Comparison of ENCODE assay signal across 19 mouse cellular contexts in genomic region chr10:119274333-119274732, GRCm38 (mm10). TPM values are rescaled to one million over a fixed set of nuclear protein-coding genes. Genes with fewer than 3 reads are reported as not detected.
DNase-seq lines count a peak whose midpoint lies in the region; ATAC-seq and TF ChIP-seq lines count a peak whose summit lies in the region.
"Had no signal": no experiment of that assay in that cellular context is flagged by ENCODE, and none has a peak within 500 bp of the region (broad histone marks: within the 10 kb centered on the region; RNA-seq: fewer than 3 reads in every experiment).

No protein-coding gene starts in this region.

- H3K4me3 ChIP-seq in embryonic facial prominence, embryonic 14.5 days (ENCODE audit: low read depth, low read length): no peak overlapping the region
- H3K4me3 ChIP-seq in embryonic facial prominence, embryonic 10.5 days: no peak overlapping the region
- no peak overlapping the region for H3K4me3 ChIP-seq in myocyte

- no peak overlapping the region for H3K4me2 ChIP-seq in embryonic facial prominence, embryonic 14.5 days (ENCODE audit: low read depth, low read length)
- no peak overlapping the region for H3K4me2 ChIP-seq in myocyte (ENCODE audit: low read depth)

- TF ChIP-seq POLR2A in myocyte (IDR thresholded peaks at IDR 0.05; ENCODE audit: insufficient read length, low read depth): no peak

- no peak for ATAC-seq in embryonic facial prominence, embryonic 14.5 days (ENCODE audit: low read depth)
- ATAC-seq: activated CD4-positive, CD25-positive, alpha-beta regulatory T cell, adult 4 months; CD4-positive, CD25-positive, alpha-beta regulatory T cell, adult 4 months; Patski had no signal

- H3K36me3 ChIP-seq in embryonic facial prominence, embryonic 14.5 days (ENCODE audit: control insufficient read depth, insufficient read depth, low read length): no peaks in the 10 kb centered on the region
- no peaks in the 10 kb centered on the region for H3K36me3 ChIP-seq in embryonic facial prominence, embryonic 10.5 days (replicated peaks)
- H3K36me3 ChIP-seq in myocyte (ENCODE audit: control insufficient read depth, insufficient read depth): no peaks in the 10 kb centered on the region
- H3K36me3 ChIP-seq: G1E had no signal

- no peaks in the 10 kb centered on the region for H3K9me3 ChIP-seq in embryonic facial prominence, embryonic 14.5 days (ENCODE audit: control insufficient read depth, low read length)
- H3K9me3 ChIP-seq in embryonic facial prominence, embryonic 10.5 days: no peaks in the 10 kb centered on the region
- H3K9me3 ChIP-seq: G1E had no signal

- no peak overlapping the region for H3ac ChIP-seq in myocyte (ENCODE audit: control insufficient read depth, insufficient read length)

- peak; percentile 18 for DNase-seq in embryonic facial prominence, embryonic 14.5 days (ENCODE audit: low spot score)
- DNase-seq in embryonic facial prominence, embryonic 10.5 days (ENCODE audit: low spot score): no peak
- DNase-seq in cerebellum, postnatal 14 days: no peak
- DNase-seq: adrenal gland, adult 2 months; adrenal gland, adult 8-10 months; adrenal gland, postnatal 10 days; adrenal gland, postnatal 14 days; adrenal gland, postnatal 25 days; adrenal gland, postnatal 36 days; B cell, adult 2 months; cerebellum, adult 11 months; cerebellum, adult 11-12 months; cerebellum, adult 18-20 months had no signal

- H3K27ac ChIP-seq in embryonic facial prominence, embryonic 14.5 days (replicated peaks; ENCODE audit: low read depth, low read length): no peak overlapping the region
- H3K27ac ChIP-seq in embryonic facial prominence, embryonic 10.5 days (replicated peaks): no peak overlapping the region

- no peaks in the 10 kb centered on the region for H3K27me3 ChIP-seq in embryonic facial prominence, embryonic 14.5 days (replicated peaks; ENCODE audit: control insufficient read depth, insufficient read depth, low read length)
- no peaks in the 10 kb centered on the region for H3K27me3 ChIP-seq in embryonic facial prominence, embryonic 10.5 days (replicated peaks; ENCODE audit: low read depth, poor library complexity, severe bottlenecking)
- peaks cover 8% of the 10 kb centered on the region for H3K27me3 ChIP-seq in myocyte (ENCODE audit: control insufficient read depth, insufficient read depth, insufficient read length)
- H3K27me3 ChIP-seq: CH12.LX had no signal

- WGBS in embryonic facial prominence, embryonic 14.5 days: 86% methylated on average over 6 of the region's 6 CpGs
- WGBS in embryonic facial prominence, embryonic 10.5 days: 87% methylated on average over 6 of the region's 6 CpGs

- no peaks in the 10 kb centered on the region for H3K79me2 ChIP-seq in myocyte (ENCODE audit: control insufficient read depth, insufficient read depth)

- H3K9ac ChIP-seq in embryonic facial prominence, embryonic 14.5 days (ENCODE audit: low read depth, low read length): no peak overlapping the region

- no peaks in the 10 kb centered on the region for H3K4me1 ChIP-seq in embryonic facial prominence, embryonic 14.5 days (ENCODE audit: control insufficient read depth, insufficient read depth, low read length)
- peaks cover 5% of the 10 kb centered on the region; the same call in 1 of the 2 replicates for H3K4me1 ChIP-seq in embryonic facial prominence, embryonic 10.5 days

TF ChIP-seq in myocyte, 11 proteins besides CTCF, POLR2A, EP300 and RAD21:
- TF ChIP-seq E2F4 (IDR thresholded peaks at IDR 0.05; ENCODE audit: insufficient read depth): no peak
- peak in 2 of 3 experiments; percentile 82 to 85 for TF ChIP-seq MYOD1 (IDR thresholded peaks at IDR 0.05; ENCODE audit: control insufficient read depth in 1 of 3, insufficient read length in 2 of 3, low read depth in 2 of 3)
- TF ChIP-seq TCF3 (IDR thresholded peaks at IDR 0.05; ENCODE audit: insufficient read length, low read depth): peak; percentile 64
- no peak for TF ChIP-seq CEBPB (IDR thresholded peaks at IDR 0.05; ENCODE audit: insufficient read depth, poor library complexity, severe bottlenecking)
- no peak for TF ChIP-seq POLR2AphosphoS2 (IDR thresholded peaks at IDR 0.05; ENCODE audit: insufficient read length, low read depth)
- TF ChIP-seq REST (IDR thresholded peaks at IDR 0.05; ENCODE audit: insufficient read depth, insufficient read length): no peak
- TF ChIP-seq TCF12 (IDR thresholded peaks at IDR 0.05; ENCODE audit: insufficient read depth, poor library complexity, severe bottlenecking): peak; percentile 73
- TF ChIP-seq USF1 (IDR thresholded peaks at IDR 0.05; ENCODE audit: low read depth): no peak
- peak; percentile 67 for TF ChIP-seq SRF (IDR thresholded peaks at IDR 0.05; ENCODE audit: control insufficient read depth, insufficient read length, low read depth)
- TF ChIP-seq MAX (IDR thresholded peaks at IDR 0.05; ENCODE audit: low read depth): no peak
- TF ChIP-seq MYOG (IDR thresholded peaks at IDR 0.05; ENCODE audit: control insufficient read depth in 1 of 3, insufficient read depth in 1 of 3, insufficient read length in 2 of 3, low read depth in 2 of 3): peak in 2 of 3 experiments; percentile 37 to 78

RNA-seq across cellular contexts. Expression of gene Cand1, which starts 34.5 kb away (rescaled TPM):
- 81.2 and 86.8 TPM in 2 replicates for polyA plus RNA-seq in embryonic facial prominence, embryonic 14.5 days (2014; fragmentation: Nextera tagmentation; extraction: Ambion mirVana)
- polyA plus RNA-seq in embryonic facial prominence, embryonic 10.5 days (2016; fragmentation: Nextera tagmentation; extraction: Ambion mirVana): 98.7 TPM in 2 replicates
- 30.8 TPM for polyA plus RNA-seq in myocyte (2012; fragmentation: generic; extraction: Trizol)
